Mouse (Mus musculus) thymus, adult 2 months (tissue): Measurements from ENCODE around the gene Gzme.

Experiments
- CTCF ChIP-seq: fragments of 200-500 bp; IDR thresholded peaks from 2 replicates; pipeline ENCODE4 v1.5.1; 2012; ENCODE audit warnings: mild to moderate bottlenecking, control low read depth, low read length, moderate library complexity, borderline replicate concordance; ENCODE audit not compliant: control insufficient read depth, poor library complexity, insufficient read depth; ENCODE audit errors: extremely low read depth
- POLR2A ChIP-seq: fragments of 200-500 bp; IDR thresholded peaks from 2 replicates; pipeline ENCODE4 v1.6.1; 2012; ENCODE audit warnings: mild to moderate bottlenecking, low read length, control low read depth, moderate library complexity; ENCODE audit not compliant: control insufficient read depth, poor library complexity, insufficient read depth; ENCODE audit errors: extremely low read depth

DNA sequence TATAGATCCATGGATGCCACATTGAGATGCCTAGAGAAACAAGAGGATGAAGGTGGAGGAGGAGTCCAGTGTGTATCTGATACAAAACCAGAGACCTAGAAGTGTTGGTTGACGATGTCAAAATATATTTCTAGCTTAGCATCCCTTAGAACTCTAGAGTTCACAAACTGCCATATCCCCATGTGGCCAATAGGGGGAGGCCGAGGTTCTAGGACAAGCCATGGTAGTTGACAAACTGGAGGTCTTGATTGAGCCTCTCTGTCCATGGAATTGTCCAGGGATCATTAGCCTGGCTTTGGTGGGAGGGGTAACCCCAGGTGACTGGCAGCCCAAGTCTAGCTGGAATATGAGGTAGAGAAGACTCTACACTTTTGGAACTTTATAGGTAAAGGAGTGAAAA is 34.9 kb upstream of the Gzme start:
- TF ChIP-seq POLR2A (no peak), CTCF (no peak)
